Mouse (Mus musculus) CH12.LX (cell line): Measurements from ENCODE around the gene Gli2. TPM values are rescaled to one million over a fixed set of nuclear protein-coding genes. Genes with fewer than 3 reads are reported as not detected.

Experiments
- DNase-seq: peaks from one replicate; pipeline ENCODE4 v3.0.0-alpha.2; 2013; ENCODE audit errors: extremely low read depth
- H3K27ac ChIP-seq: 2 replicates; pipeline ENCODE4 v1.5.1; 2012; ENCODE audit warnings: low read depth, mild to moderate bottlenecking, control low read depth, moderate library complexity; ENCODE audit not compliant: insufficient read depth
- H3K27me3 ChIP-seq: replicated peaks from 2 replicates; pipeline ENCODE3; 2012; ENCODE audit warnings: inconsistent platforms
- H3K36me3 ChIP-seq, 2 experiments: replicated peaks in 1 of 2; 2 replicates each; pipeline versions ENCODE3 to v1.6.1; 2012; ENCODE audit warnings: inconsistent platforms in 1 of 2, low read length in 1 of 2, mild to moderate bottlenecking in 1 of 2, mixed read lengths in 1 of 2, moderate library complexity in 1 of 2; ENCODE audit not compliant: control insufficient read depth in 1 of 2, insufficient read depth in 1 of 2
- H3K4me1 ChIP-seq, 2 experiments: 2 replicates each; pipeline ENCODE4 v1.6.1; 2012; ENCODE audit warnings: inconsistent platforms in 1 of 2, moderate library complexity in 1 of 2; ENCODE audit not compliant: insufficient read depth in 2 of 2, control insufficient read depth in 1 of 2
- H3K4me2 ChIP-seq: 2 replicates; pipeline ENCODE4 v1.6.1; 2012; ENCODE audit warnings: low read depth, mild to moderate bottlenecking, control low read depth; ENCODE audit not compliant: poor library complexity, insufficient read depth, severe bottlenecking
- H3K4me3 ChIP-seq, 3 experiments: fragments of 150-350 bp in 1 of 3; sonication (generic) in 1 of 3; replicated peaks in 1 of 3; 2 replicates each; pipeline versions ENCODE3 to v1.5.1; 2011 to 2012; ENCODE audit warnings: low read depth in 2 of 3, low read length in 2 of 3, mild to moderate bottlenecking in 2 of 3, moderate library complexity in 2 of 3, control low read depth in 1 of 3, improper control_type of control experiment in 1 of 3, inconsistent platforms in 1 of 3, mixed read lengths in 1 of 3; ENCODE audit not compliant: poor library complexity in 1 of 3
- H3K79me2 ChIP-seq: replicated peaks from 2 replicates; pipeline ENCODE4 v1.6.1; 2012; ENCODE audit warnings: mild to moderate bottlenecking, moderate library complexity; ENCODE audit not compliant: control insufficient read depth, poor library complexity, insufficient read depth, severe bottlenecking; ENCODE audit errors: extremely low read depth
- H3K9ac ChIP-seq: 2 replicates; pipeline ENCODE4 v1.6.1; 2012; ENCODE audit warnings: low read depth, mild to moderate bottlenecking, control low read depth, moderate library complexity; ENCODE audit not compliant: insufficient read depth
- H3K9me3 ChIP-seq: replicated peaks from 2 replicates; pipeline ENCODE3; 2012; ENCODE audit warnings: low read length, inconsistent platforms, mixed read lengths
- CHD2 ChIP-seq: IDR thresholded peaks from 2 replicates; pipeline ENCODE4 v1.6.1; 2011; ENCODE audit warnings: low read length, improper control_type of control experiment
- ELF1 ChIP-seq: IDR thresholded peaks from 2 replicates; pipeline ENCODE4 v1.6.1; 2014; ENCODE audit warnings: low read depth, mild to moderate bottlenecking, inconsistent platforms, low read length, improper control_type of control experiment
- IRF4 ChIP-seq: IDR thresholded peaks from 2 replicates; pipeline ENCODE4 v1.6.1; 2014; ENCODE audit warnings: low read depth, mild to moderate bottlenecking, inconsistent platforms, low read length, improper control_type of control experiment
- JUN ChIP-seq: IDR thresholded peaks from 2 replicates; pipeline ENCODE4 v1.6.1; 2011; ENCODE audit warnings: low read depth, mild to moderate bottlenecking, low read length, improper control_type of control experiment, moderate library complexity; ENCODE audit not compliant: insufficient read depth
- MAFK ChIP-seq: IDR thresholded peaks from 2 replicates; pipeline ENCODE4 v1.6.1; 2011; ENCODE audit warnings: low read length, improper control_type of control experiment; ENCODE audit not compliant: insufficient replicate concordance
- MXI1 ChIP-seq: IDR thresholded peaks from 2 replicates; pipeline ENCODE4 v1.6.1; 2011; ENCODE audit warnings: mild to moderate bottlenecking, low read depth, low read length, improper control_type of control experiment
- MYC ChIP-seq: IDR thresholded peaks from 2 replicates; pipeline ENCODE4 v1.6.1; 2011; ENCODE audit warnings: low read depth, mild to moderate bottlenecking, improper control_type of control experiment, low read length
- NRF1 ChIP-seq: IDR thresholded peaks from 2 replicates; pipeline ENCODE4 v1.6.1; 2014; ENCODE audit warnings: low read depth, mild to moderate bottlenecking, inconsistent platforms, low read length, improper control_type of control experiment, moderate library complexity
- POLR2A ChIP-seq: IDR thresholded peaks from 2 replicates; pipeline ENCODE4 v1.6.1; 2011; ENCODE audit warnings: low read depth, mild to moderate bottlenecking, improper control_type of control experiment, low read length
- RCOR1 ChIP-seq: conservative IDR thresholded peaks from 2 replicates; pipeline ENCODE4 v1.6.1; 2012; ENCODE audit warnings: low read depth, mild to moderate bottlenecking, inconsistent platforms, low read length, improper control_type of control experiment
- TBP ChIP-seq: conservative IDR thresholded peaks from 2 replicates; pipeline ENCODE4 v1.6.1; 2011; ENCODE audit warnings: low read depth, low read length, improper control_type of control experiment
- UBTF ChIP-seq: IDR thresholded peaks from 2 replicates; pipeline ENCODE4 v1.6.1; 2012; ENCODE audit warnings: low read depth, mild to moderate bottlenecking, inconsistent platforms, low read length, improper control_type of control experiment, moderate library complexity
- USF1 ChIP-seq: IDR thresholded peaks from 2 replicates; pipeline ENCODE4 v1.6.1; 2014; ENCODE audit warnings: low read depth, mild to moderate bottlenecking, inconsistent platforms, low read length, improper control_type of control experiment
- USF2 ChIP-seq: conservative IDR thresholded peaks from 2 replicates; pipeline ENCODE4 v1.6.1; 2011; ENCODE audit warnings: low read depth, low read length, improper control_type of control experiment
- ZMIZ1 ChIP-seq: IDR thresholded peaks from 2 replicates; pipeline ENCODE4 v1.6.1; 2012; ENCODE audit warnings: low read depth, mild to moderate bottlenecking, inconsistent platforms, low read length, improper control_type of control experiment
- ZNF384 ChIP-seq: IDR thresholded peaks from 2 replicates; pipeline ENCODE4 v1.6.1; 2012; ENCODE audit warnings: low read depth, low read length, improper control_type of control experiment, inconsistent platforms
- dilution Hi-C: fragments of 300-500 bp; cut with MboI; formaldehyde crosslinking; loops from 2 replicates; pipeline ENCODE4 v1.14.3; 2020; ENCODE audit warnings: low sequenced_read_pairs; ENCODE audit not compliant: extremely low pct_unique_long_range_greater_than_20kb, extremely low pct_ligation_motif_present
- in situ Hi-C: fragments of 300-500 bp; cut with MboI; formaldehyde crosslinking; loops from 3 replicates; pipeline ENCODE4 v1.14.3; 2019; ENCODE audit warnings: low sequenced_read_pairs, low pct_ligation_motif_present, low pct_unique_long_range_greater_than_20kb, mixed read lengths
- polyA plus RNA-seq: library from polyadenylated mRNA; unstranded; fragments of >175 nt; gene quantifications from 2 replicates; pipeline ENCODE4 v1.2.1, GENCODE M21; 2012; ENCODE audit warnings: low read depth; ENCODE audit not compliant: insufficient read length
- total RNA-seq, 2 experiments: library from RNA; depleted of rRNA; stranded (reverse); fragments of 300-350 nt in 1 of 2; fragments of >200 nt in 1 of 2; gene quantifications; 2 replicates each; pipeline ENCODE4 v1.2.3; 2012 to 2014

The Gli2 gene
- total and polyA plus RNA-seq, 3 experiments, result not detected

GRCm38 (mm10) chr1:118825467-118826219 lies 227.8 kb downstream of the Gli2 start:
- Histone ChIP-seq H3K4me1 (no peaks in the 10 kb centered on the region), H3K36me3 (no peaks in the 10 kb centered on the region), H3K27ac (no peak overlapping the region), H3K9ac (no peak overlapping the region), H3K4me3 (no peak overlapping the region), H3K79me2 (no peaks in the 10 kb centered on the region), H3K9me3 (peaks cover 82% of the 10 kb centered on the region), H3K4me2 (no peak overlapping the region), H3K27me3 (no peaks in the 10 kb centered on the region)
- in situ Hi-C loops, result no loop called here
- TF ChIP-seq IRF4 (no peak), TBP (no peak), NRF1 (no peak), ELF1 (no peak), CHD2 (no peak), MAFK (no peak)
- DNase-seq, result no peak
- dilution Hi-C loops, result no loop called here

DNA sequence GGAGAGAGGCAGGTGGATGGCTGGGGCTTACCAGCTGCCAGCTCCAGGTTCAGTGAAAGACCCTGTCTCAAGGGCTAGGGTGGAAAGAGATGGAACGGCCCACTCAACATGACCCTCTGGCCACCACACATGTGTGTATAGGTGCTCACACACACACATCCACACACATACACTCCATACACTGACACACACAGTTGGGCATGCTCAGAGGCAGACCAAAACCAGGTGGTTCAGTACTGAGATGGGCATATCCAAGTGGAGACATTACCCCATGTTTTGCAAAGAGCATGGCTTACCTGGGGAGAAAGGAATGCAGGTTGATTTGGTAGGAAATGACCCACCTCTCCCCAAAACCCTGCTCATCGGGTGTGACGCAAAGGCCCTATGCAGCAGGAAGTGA lies 228.4 kb downstream of the Gli2 start:
- peaks cover 79% of the 10 kb centered on the region for H3K9me3 ChIP-seq
- no peaks in the 10 kb centered on the region for H3K27me3 ChIP-seq
- no peak overlapping the region for H3K27ac ChIP-seq
- H3K4me3 ChIP-seq, result no peak overlapping the region
- no peak overlapping the region for H3K9ac ChIP-seq
- in situ Hi-C loops, result no loop called here
- H3K36me3 ChIP-seq, result no peaks in the 10 kb centered on the region
- dilution Hi-C loops, result no loop called here
- H3K79me2 ChIP-seq, result no peaks in the 10 kb centered on the region
- no peak for DNase-seq
- H3K4me2 ChIP-seq, result no peak overlapping the region
- TF ChIP-seq MXI1 (no peak), UBTF (no peak), MYC (no peak), POLR2A (no peak), RCOR1 (no peak), ZNF384 (no peak), USF1 (no peak), CHD2 (no peak), JUN (no peak), ZMIZ1 (no peak), USF2 (no peak), TBP (no peak)
- H3K4me1 ChIP-seq, result no peaks in the 10 kb centered on the region
